Mouse (Mus musculus): ENCODE data around the gene Pimreg. TPM values are rescaled to one million over a fixed set of nuclear protein-coding genes. Genes with fewer than 3 reads are reported as not detected.
A peak's percentile ranks its signal among the peaks of the same experiment; 100 is the strongest.

The Pimreg gene
- total RNA-seq, 2 experiments from 2014 or later = 9.3 to 9.7 TPM

DNA sequence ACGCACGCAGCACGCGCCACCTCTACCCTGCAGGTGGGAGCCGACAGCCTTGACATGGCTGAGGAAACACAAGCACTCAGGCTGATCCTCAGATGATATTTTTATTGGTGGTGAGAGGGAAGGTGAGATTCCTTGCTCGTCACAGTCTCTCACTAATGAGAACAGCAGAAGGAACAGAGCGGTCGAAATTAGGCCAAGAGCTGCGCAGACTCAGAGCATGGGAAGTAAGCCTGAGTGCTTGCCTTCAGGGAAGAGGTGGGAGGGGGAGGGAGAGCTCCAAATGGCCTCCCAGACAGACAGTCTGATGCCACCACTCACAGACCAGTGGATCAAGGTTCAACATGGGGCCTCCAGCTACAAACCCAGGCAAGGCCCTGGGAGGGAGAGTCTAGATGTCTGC lies 15.3 kb upstream of the Pimreg start:
- DNase-seq = no peak
- intact Hi-C loops (cut with DNase I) = loop anchor here (10.0 kb wide), 2 partner anchors 182 to 352 kb away; no protein-coding TSS in a partner anchor

- intact Hi-C loops (cut with DNase I) = loop anchor here (10.0 kb wide), 2 partner anchors 183 to 353 kb away; no protein-coding TSS in a partner anchor
- no peak for DNase-seq
These were observed 14.0 kb upstream of the Pimreg start for GRCm38 (mm10) chr11:72027836-72028235.

- DNase-seq = peak; percentile 65
These were observed 12.7 kb upstream of the Pimreg start for GRCm38 (mm10) chr11:72029143-72029542.

GRCm38 (mm10) chr11:72031353-72031752 lies 10.5 kb upstream of the Pimreg start:
- no peak for DNase-seq
- intact Hi-C loops (cut with DNase I) = no loop called here

More at GRCm38 (mm10) chr11:72029143-72029542, 12.7 kb upstream of the Pimreg start:
- intact Hi-C loops (cut with DNase I) = loop anchor here (10.0 kb wide), 2 partner anchors 184 to 354 kb away; no protein-coding TSS in a partner anchor

- intact Hi-C loops (cut with DNase I) = no loop called here
- DNase-seq = no peak
These were observed 9.7 kb upstream of the Pimreg start for GRCm38 (mm10) chr11:72032091-72032490.

GRCm38 (mm10) chr11:72032589-72032988 lies 9.2 kb upstream of the Pimreg start:
- intact Hi-C loops (cut with DNase I) = no loop called here

DNA sequence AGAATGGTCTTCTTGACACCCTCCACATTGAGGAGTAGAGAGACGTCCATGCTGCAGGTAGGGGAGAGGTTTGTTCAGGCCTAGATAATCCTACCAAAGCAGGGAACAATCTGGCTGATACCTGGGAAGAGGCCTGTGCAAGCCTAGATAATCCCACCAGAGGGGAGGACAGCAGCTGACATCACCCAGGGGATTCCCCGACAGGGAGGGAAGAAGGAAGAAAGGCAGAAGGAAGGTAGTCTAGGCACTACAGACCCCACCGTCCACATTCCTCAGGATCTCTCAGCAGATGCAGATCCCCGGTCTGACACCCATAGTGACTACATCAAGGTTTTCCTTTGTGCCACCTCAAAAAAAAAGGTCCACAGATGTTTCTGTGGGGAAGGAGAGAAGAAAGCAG lies 4.4 kb upstream of the Pimreg start, which contains the start of gene Aipl1:
Aipl1 (minus strand) TSS at position 101 of the 400 bp plus-strand sequence.
- intact Hi-C loops (cut with DNase I) = no loop called here
- no peak for DNase-seq

More at GRCm38 (mm10) chr11:72032589-72032988, 9.2 kb upstream of the Pimreg start:
- DNase-seq = no peak

- intact Hi-C loops (cut with DNase I) = loop anchor here (2.0 kb wide), 1 partner anchor 691 kb away; no protein-coding TSS in a partner anchor
- peak; percentile 86 for DNase-seq
These were observed 3.8 kb upstream of the Pimreg start for GRCm38 (mm10) chr11:72037996-72038395.

DNA sequence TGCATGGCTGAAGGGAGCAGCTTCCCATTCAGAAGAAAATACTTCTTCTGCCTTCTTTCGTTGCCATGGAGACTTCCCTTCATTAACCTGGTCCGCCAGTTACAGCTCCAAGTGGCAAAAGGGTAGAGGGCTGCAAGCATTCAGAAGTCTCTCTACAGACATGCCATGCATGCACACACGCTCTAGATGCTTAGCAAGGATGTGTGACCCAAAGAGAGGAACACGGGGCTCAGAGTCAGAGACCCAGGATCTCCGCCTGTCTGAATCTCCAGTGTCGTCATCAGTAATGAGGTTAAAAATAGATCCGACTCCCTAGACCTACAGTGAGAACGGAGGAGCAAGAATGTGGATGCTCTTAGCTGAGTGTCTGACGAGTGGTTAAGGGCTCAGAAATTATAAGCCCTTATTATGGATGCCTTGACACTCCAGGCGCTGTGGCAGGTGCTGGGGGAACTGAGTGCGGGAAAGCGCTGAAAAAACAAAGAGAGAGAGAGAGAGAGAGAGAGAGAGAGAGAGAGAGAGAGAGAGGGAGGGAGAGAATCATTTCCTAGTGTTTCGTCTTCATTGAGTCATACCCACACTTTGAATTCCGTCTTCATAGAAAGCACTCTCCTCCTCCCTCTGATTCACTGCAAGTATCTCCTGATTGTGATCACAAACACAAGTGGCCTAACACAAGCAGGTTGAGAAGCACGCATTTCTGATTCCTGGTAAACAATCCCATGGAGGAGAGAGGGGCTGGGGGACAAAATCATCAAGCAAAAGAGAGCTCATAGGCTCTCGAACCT lies 2.0 kb upstream of the Pimreg start:
- no peak for DNase-seq
- intact Hi-C loops (cut with DNase I) = loop anchor here (2.0 kb wide), 1 partner anchor 693 kb away; no protein-coding TSS in a partner anchor

DNA sequence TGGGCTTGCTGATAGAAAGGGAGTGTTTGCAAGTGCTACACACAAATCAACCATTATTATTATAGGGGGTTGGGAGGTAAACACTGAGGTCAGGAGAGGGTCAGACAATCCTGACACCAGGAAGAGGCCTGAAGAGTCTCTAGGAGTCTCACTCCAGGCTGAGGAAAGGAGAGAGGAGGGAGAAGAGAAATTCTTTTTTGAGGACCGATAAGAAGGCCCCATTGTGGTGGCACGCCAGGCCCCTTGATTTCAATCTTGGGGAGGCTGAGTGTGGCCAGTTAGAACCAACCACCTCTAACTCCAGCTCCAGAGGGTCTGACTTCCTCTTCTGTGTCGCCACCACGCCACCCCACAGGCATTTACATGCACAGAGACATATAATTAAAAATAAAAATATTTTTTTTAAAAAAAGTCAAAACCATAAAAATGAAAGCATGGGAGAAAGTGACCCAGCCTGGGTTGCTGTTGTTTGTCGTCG lies 503 bp upstream of the Pimreg start:
- no peak for DNase-seq
- intact Hi-C loops (cut with DNase I) = no loop called here

DNA sequence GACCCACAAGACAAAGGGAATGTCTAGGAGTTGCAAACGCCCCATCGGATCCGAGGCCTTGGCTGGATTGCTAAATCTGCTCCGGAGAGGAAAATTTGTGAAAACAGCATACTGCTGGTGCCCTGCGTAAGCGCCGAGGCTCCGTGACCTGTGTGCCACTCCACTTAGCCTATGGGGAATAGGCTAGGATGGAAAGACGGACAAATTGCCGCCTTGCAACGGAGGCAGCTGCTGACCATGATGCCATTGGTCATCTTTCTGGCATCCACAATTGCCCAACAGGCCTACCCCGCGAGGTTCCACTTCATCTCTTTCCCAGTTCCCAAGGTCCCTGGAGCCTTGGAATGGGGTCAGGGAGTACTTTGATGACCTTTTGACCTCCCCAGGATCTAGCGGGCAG lies 799 bp downstream of the Pimreg start:
- no peak for DNase-seq

DNA sequence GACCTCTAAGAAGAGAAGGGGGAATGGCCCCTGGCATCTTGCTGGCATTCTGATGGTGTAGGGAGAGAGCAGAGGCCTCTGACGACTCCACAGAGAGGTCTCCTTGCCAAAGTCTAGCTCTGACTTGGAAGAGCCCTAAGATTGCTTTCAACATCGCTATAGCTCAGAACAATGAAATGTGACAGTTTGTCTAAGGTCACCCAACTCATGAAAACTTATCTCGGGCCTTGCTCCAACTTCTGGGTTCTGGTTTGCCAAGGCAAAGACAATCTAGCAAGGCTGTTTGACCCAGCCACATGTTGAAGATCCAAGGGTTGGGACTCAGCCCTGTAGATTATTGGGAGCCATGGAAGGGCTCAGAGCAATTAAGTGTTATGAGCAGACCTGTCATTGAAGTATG lies 2.4 kb downstream of the Pimreg start:
- intact Hi-C loops (cut with DNase I) = no loop called here
- DNase-seq = no peak

More for the DNA sequence above, 799 bp downstream of the Pimreg start:
- intact Hi-C loops (cut with DNase I) = no loop called here

DNA sequence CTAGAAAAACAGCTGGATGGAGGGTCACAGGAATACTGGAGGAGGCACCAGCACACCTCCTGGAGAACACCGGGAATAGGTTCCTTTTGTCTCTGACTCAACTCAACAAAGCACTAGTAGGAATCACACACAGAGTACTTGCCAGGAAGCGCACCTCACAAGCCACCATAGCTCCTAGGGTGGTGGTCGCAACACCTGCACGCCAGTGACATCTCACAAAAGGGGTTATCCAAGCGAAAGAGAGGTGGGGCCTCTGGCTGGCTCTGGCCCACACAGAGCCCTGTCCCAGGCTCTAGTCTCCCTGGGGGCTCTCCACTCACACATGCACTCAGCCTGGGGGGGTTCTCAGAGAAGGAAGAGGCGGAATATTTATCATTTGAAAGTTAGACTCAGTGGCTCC lies 6.9 kb downstream of the Pimreg start:
- intact Hi-C loops (cut with DNase I) = no loop called here

GRCm38 (mm10) chr11:72049171-72049759 lies 7.4 kb downstream of the Pimreg start:
- no peak for DNase-seq
- intact Hi-C loops (cut with DNase I) = no loop called here

More for the DNA sequence above, 6.9 kb downstream of the Pimreg start:
- DNase-seq = no peak

DNA sequence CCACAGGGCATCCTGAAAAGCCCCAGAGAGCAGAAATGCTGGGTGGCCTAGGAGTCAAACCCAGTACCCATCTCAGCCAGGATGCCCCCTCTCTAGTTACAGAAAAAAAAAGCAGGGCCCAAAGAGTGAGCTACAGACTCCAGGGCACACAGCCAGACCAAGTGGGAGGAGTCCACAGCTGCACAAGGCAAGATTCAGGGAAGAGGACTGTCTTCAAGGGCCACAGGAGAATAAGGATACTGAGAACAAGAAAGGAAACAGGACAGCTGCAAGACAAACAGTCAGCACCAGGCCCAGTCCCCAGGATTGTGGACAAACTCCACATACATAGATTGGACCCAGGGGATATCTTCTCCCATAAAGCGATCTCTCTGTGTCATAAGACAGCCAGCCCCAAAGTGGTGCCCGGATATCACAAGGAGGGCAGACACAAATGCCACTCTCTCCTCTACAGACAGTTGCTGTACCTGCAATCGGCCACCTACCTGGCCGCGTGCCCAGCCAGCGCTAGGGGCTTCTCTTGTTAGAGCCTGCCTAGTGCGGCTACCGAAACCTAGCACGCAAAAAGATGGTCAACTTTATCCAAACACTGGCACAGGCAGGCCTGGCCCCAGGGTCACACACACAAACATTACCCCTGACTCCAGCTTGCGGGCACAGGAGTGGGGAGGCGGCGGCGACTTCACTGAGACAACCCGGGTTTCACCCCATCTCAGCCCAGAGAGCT lies 8.5 kb downstream of the Pimreg start:
- intact Hi-C loops (cut with DNase I) = loop anchor here (5.0 kb wide), 3 partner anchors 92 to 157 kb away; partner anchors contain the start of genes 4933427D14Rik, Gm43951 and Txndc17
- peak; percentile 52 for DNase-seq

DNA sequence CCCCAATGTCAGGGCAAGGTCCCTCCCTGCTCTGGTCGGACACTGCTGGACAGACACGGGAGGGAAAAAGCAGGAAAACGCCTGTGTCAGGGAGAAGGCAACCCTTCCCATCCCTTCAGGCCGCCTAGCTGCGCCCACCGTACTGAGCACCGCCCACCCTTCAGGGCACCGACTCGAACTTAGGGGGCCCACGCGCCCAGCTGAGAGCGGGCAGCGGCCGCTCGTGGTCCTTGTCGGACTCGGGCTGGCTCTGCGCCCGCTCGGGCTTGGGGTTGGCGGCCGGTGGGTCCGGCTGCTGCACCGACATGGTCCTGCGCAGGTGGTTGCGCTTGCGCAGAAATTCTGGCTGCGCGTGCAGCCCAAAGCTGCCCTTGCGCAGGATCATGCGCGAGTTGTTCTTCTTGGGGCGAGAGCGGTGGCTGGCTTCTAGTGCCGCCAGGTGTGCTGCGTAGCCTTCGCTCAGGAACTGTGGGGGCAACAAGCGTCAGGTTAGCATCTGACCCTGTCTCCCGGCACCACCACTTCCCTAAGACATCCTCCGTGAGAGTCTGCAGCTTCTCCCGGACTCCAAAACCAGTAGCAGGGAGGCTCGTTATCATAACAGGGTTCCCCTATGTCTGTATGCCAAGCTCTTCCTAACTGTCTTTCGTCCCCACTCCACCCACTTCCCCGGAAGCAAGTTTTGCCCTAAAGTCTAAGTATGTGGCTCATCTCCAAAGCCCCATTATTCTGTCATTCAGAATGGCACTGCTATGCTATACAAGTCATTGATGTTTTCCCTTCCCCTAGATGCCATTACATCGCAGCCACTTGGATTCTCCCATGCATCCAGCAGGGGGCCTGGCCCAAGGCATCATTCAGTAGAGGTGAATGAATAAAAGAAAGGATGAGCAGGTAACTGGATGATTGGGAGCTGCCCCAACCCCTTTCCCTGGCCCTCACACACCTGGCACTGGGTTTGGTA lies 9.3 kb downstream of the Pimreg start:
- peak; percentile 73 for DNase-seq
- intact Hi-C loops (cut with DNase I) = loop anchor here (5.0 kb wide), 3 partner anchors 91 to 156 kb away; partner anchors contain the start of genes 4933427D14Rik, Gm43951 and Txndc17

DNA sequence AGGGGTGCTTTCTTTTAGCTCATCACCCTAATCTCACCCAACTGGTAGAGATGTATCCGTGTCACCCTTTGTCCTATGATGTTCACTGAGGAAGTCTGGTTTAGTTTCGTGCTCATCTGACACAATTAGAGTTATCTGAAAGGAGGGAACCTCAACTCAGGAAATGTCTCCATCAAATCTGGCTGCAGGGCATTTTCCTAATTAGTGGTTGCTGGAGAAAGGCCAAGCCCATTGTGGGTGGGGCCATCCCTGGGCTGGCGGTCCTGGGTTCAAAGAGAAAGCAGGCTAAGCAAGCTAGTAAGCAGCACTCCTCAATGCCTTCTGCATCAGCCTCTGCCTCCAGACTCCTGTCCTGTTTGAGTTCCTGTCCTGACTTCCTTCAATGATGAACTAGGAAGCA lies 10.4 kb downstream of the Pimreg start:
- DNase-seq = no peak
- intact Hi-C loops (cut with DNase I) = loop anchor here (5.0 kb wide), 3 partner anchors 90 to 155 kb away; partner anchors contain the start of genes 4933427D14Rik, Gm43951 and Txndc17

GRCm38 (mm10) chr11:72052636-72053035 lies 10.8 kb downstream of the Pimreg start:
- intact Hi-C loops (cut with DNase I) = loop anchor here (5.0 kb wide), 3 partner anchors 90 to 155 kb away; partner anchors contain the start of genes 4933427D14Rik, Gm43951 and Txndc17
- peak; percentile 87 for DNase-seq

DNA sequence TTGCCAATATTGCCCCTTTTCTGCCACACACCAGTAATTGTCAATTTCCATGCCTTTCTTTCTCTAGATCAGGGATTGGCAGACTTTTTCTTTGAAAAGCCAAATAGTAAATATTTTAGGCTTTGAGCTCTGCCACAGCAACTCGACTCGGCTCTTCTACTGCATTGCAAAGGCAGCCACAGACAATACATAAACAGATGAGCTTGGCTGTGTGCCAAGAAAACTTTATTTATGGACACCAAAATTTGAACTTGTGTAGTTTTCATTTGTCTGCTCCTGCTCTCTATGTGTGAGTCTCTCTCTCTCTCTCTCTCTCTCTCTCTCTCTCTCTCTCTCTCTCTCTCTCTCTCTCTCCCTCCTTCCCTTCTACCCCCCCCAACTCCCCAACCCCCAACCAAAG lies 13.3 kb downstream of the Pimreg start:
- intact Hi-C loops (cut with DNase I) = no loop called here
- no peak for DNase-seq
